Mouse (Mus musculus) thymus, postnatal 10 days (tissue): ENCODE measurements around the gene Lpp.

Experiments used
- DNase-seq, 2 experiments: peaks; one replicate each; pipeline ENCODE4 v3.0.0; 2021; ENCODE audit warnings: low spot score in 2 of 2

The Lpp gene

GRCm38 (mm10) chr16:24625576-24625975 lies 232.3 kb downstream of the Lpp start:
- no peak for DNase-seq

GRCm38 (mm10) chr16:24628779-24629178 lies 235.5 kb downstream of the Lpp start:
- DNase-seq = no peak

- DNase-seq = no peak
These were observed 236.2 kb downstream of the Lpp start for GRCm38 (mm10) chr16:24629218-24630172.

- DNase-seq = no peak
These were observed 242.1 kb downstream of the Lpp start for GRCm38 (mm10) chr16:24635381-24635919.

GRCm38 (mm10) chr16:24636894-24637293 lies 243.6 kb downstream of the Lpp start:
- no peak for DNase-seq

DNA sequence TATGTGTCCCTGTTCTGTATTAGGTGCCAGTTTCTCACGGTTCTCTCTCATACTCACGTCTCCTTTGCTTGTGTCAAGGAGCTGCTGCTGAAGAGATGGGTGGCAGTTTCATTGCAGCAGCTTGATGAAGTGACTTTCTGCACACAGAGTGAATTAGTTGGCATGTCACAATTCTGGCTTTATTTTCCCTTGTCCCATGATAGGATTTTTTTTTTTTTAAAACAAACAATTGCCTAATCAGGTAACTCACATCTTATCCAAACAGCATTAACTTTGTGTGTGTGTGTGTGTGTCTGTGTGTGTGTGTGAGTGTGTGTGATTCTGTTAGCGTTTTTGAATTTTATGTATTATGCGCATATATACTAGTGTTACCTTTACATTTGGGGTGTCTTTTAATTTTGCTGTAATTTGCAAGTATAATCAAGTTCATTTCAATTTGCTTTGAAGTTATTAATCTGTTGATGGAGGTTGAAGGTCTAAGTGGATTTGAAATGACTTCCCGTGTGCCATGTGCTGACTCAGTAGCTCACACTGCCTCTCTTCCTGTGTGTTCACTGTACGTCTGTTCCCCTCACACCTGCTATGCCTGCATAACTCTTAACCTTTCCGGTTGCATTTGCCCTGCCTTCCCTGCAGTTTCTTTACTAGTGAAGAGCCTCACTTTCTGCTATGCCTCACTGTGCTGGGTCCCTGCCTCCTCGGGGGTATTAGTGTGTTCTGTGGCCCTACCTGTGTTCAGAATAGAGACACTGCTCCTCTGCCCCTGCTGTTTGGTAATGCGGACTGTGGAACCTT lies 247.9 kb downstream of the Lpp start:
- DNase-seq = peak; percentile 49 to 56

- no peak for DNase-seq
These were observed 249.8 kb downstream of the Lpp start for GRCm38 (mm10) chr16:24643024-24643635.

DNA sequence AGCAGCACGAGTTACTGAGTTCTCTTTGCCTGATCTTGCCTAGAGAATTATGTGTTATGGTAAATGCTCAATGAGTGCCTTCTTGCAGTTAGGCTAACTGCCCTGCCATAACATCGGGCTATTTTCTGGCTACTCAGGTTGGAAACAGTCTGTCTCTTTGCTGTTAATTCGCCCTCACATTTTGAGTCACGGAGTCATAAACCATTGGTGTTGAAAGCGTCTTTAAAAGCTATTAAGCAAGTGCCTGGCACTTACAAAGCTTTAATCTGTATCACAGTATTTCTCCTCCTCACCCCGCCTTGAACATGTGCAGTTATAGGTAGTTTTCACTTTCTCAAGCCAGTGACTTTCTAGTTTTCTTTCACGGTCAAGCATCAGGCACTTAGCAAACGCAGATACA lies 250.8 kb downstream of the Lpp start:
- no peak for DNase-seq

DNA sequence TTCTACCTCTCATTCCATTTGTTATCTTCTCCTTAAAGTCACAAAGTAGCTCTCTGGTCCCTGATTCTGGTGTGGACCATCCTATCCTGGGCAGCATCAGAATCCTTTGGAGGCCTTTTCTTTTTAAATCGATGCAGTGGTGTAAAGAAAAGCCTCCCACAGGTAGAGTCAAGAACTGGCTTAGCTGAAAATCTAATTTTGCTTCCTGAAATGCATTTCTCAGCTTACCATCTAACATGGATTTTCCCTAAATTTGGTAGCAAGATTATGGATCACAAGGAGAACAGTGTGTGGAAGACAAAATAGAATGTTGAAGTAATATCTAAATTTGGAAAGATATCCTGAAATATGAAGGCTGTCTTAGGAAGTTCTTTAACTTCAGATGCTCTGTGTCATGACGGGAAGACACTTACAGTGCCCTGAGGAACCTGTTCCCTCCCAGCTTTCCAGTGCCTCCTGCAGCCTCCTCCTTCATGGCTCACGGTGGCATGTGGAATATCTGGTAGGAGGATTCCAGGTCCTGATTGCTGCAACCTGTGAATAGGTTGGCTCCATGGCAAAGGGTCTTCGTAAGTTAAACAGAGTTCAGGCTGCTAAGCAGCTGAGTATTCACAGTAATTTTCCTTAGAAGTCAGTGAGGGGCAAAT lies 251.6 kb downstream of the Lpp start:
- no peak for DNase-seq

GRCm38 (mm10) chr16:24645906-24646603 lies 252.7 kb downstream of the Lpp start:
- no peak for DNase-seq

DNA sequence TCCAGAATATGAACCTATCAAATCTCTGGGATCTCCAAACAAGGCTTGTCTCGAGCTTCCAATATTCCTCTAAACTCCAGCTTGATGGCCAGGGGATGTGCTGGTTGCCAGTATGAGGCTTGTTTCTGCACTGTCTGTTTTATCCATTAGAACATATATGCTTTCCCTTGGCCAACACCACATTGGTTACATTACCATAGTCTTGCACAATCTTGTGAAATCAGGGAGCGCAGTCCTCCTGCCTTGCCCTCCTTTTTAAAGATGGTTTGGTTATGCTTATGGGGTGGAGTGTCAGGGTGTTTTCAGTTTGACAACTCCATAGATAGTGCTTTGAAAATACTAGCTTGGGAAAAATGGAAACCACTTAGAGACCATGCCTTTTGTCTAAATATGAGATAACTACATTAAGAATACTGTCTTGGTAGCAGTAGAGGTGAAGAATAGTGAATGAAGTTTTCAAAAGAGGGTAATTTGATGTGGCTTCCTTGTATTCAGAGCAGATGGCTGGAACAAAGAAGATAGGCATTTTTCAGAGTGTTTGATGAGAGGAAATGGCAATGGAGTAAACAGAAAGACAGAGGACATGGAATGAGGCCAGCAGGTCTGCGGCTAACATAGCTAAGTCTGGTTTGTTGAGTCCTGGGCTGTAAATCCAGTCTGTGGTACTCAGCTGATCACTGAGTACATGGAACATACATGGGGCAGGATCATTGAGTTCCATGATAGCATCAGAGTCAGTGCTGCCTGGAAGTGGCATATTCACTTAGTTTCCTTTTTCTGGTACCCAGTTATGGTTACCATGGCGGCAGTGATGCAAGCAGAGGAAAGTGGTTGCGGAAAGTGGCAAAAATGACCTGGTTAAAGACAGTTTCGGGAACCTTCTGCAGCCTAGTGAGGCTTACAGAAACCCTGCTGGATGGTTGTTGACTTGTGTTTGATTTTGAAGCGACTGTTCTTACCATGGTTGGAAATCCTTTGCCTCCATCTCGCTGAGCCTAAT lies 258.6 kb downstream of the Lpp start:
- peak; percentile 26 to 30 for DNase-seq

- DNase-seq = no peak
These were observed 259.7 kb downstream of the Lpp start for GRCm38 (mm10) chr16:24653041-24653440.

- DNase-seq = no peak
These were observed 261.8 kb downstream of the Lpp start for GRCm38 (mm10) chr16:24655116-24655515.

DNA sequence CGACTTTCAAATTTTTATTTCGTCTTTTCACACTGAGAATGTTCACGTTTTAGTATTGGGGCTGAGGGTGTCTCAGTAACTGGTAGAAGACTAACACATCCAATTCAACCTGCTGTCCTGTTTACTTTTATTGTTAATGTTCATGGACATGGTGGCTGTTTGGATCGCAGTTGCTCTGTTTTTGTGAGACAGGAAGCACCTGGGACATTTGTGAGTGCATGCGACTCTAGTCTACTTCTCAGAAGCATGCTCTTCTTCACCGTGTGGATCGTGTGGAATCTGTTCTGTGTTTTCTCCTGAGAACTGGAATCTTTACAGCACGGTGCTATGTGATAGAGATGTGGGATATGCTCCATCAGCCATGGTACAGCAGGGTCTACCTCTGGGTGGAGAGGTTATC lies 262.7 kb downstream of the Lpp start:
- DNase-seq = peak; percentile 28 to 37

GRCm38 (mm10) chr16:24656752-24657151 lies 263.4 kb downstream of the Lpp start:
- DNase-seq = no peak

DNA sequence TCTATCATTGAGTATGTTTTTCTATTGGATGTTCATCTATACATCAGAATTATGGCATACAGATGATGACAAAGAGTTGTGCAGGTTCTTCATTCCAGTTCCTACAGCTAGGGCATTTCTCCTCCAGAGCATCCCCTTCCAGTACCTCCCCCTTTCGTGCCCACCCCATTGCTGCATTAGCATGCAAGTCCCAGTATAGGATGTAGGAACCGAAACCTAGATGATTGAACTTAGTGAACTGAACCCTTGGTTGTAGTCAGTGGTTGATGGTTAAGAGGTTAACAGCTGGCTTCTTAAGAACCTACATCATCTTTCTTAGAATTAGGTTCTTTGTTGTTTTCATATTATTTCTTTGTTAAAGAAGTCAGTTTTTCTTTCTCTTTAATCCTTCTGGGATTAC lies 265.7 kb downstream of the Lpp start:
- no peak for DNase-seq

DNA sequence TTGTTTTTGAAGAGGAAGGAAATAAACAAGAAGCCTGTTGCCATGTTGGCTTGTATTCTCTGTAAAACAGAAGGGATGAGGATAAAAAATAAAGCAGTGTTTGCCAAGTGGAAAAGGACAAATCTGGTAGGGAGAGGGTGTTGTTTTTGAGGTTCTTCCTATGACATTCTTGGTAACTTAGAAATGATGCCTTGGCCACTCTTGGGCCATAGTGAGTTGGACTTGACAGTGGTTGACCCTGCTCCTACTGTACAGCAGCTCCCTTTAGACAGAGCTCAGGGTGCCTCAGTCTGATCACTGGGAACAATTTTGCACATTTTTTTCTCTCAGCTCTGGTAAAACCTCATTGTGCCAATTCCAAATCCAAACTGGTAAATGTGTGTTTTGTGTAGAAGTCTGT lies 270.8 kb downstream of the Lpp start:
- no peak for DNase-seq

DNA sequence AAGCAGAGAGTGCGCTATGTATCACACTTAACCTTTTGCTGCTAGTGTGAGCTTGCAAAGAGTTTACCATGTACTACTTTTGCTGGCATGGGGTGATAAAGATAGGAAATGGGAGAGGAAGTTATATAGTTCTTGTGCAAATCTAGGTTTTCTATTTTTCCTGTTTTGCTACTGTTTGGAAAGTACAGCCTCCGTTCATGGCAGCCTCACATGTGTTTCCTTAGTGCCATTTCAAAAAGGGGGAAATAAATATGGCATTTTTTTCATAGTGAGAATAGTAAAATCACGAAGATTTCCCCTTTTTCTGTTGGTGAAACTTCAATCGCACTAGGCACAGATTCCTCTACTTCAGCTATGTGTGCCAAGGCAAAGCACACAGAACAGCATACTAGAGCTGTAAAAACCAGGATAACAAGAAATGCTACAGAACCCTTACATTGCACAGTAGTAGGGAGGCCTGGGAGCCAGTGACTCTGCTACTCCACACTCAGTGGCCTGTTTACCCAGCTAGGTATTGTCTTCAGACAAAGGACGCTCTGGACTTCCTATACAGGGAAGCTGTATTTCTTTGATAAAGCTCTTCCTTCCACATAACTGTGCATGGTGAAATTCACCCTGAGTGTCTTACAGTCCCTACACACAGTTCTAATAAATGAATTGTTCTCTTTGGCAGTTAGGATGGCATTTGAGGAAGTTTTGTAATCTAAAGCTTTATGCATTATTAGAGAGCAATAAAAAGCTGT lies 276.6 kb downstream of the Lpp start:
- no peak for DNase-seq

GRCm38 (mm10) chr16:24678942-24679341 lies 285.6 kb downstream of the Lpp start:
- no peak for DNase-seq
